Mouse (Mus musculus) right cerebral cortex, adult 18-20 months (tissue): ENCODE measurements around the gene 1700042G07Rik.
A peak's percentile ranks its signal among the peaks of the same experiment; 100 is the strongest.

Source experiments
- DNase-seq: peaks from one replicate; pipeline ENCODE4 v3.0.0; 2022; ENCODE audit warnings: mixed read lengths

The 1700042G07Rik gene

GRCm38 (mm10) chr4:116173072-116173471, at the start of gene 1700042G07Rik, which contains the start of gene Gm49337:
Gene 1700042G07Rik, plus strand, starts transcription at chr4:116173372.
Gene Gm49337, plus strand, starts transcription at chr4:116173384.
- DNase-seq, result no peak

- DNase-seq, result peak; percentile 79
Observed at GRCm38 (mm10) chr4:116123602-116124519, 49.3 kb upstream of the 1700042G07Rik start, which contains the start of the genes Rad54l and Pomgnt1. Gene Rad54l, minus strand, starts transcription at chr4:116123690. Gene Pomgnt1, plus strand, starts transcription at chr4:116123840.

- DNase-seq, result no peak
Observed at GRCm38 (mm10) chr4:116125803-116126386, 47.3 kb upstream of the 1700042G07Rik start.

- DNase-seq, result no peak
Observed at GRCm38 (mm10) chr4:116127956-116128355, 45.2 kb upstream of the 1700042G07Rik start.

DNA sequence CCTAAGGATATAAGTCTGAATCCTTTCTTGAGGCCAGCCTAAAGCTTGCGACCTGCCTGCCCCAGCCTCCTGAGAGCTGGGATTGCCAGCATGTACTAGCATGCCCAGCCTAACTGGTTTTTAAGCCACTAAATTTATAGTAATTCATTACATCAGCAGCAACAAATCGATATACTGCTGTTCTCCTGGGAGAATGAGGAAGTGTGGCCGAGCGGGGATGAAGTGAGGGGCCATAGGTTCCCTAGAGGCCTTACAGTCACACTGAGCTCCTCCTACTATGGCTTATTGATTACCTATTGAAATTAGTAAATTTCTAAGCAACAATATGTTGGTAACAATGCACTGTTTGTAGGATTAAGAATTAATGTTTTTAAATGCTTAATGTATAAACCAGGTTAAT, 40.0 kb upstream of the 1700042G07Rik start:
- no peak for DNase-seq

GRCm38 (mm10) chr4:116134990-116135389, 38.2 kb upstream of the 1700042G07Rik start:
- DNase-seq, result no peak

- DNase-seq, result no peak
Observed at GRCm38 (mm10) chr4:116137421-116137996, 35.7 kb upstream of the 1700042G07Rik start.

GRCm38 (mm10) chr4:116140801-116141574, 32.2 kb upstream of the 1700042G07Rik start:
- DNase-seq, result peak; percentile 44

- DNase-seq, result no peak
Observed at GRCm38 (mm10) chr4:116141736-116142135, 31.4 kb upstream of the 1700042G07Rik start.

DNA sequence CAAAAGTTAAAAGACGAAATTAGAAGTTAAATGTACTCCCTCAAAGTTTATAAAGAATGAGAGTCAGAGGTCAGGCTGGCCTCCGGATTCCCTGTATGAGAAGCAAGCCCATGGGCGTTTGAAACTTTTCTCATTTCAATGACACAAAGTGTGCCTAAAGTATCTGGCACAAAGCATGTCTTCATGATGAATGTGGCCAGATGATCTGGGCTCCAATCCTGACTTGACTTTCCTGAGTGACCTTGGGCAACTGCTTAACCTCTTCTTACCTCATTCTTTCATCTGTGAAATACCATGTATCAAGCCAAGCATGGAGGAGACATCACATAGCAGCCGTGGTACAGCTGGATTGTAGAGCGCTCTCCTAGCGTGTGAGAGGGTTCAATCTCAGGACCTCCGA, 30.9 kb upstream of the 1700042G07Rik start:
- DNase-seq, result no peak

DNA sequence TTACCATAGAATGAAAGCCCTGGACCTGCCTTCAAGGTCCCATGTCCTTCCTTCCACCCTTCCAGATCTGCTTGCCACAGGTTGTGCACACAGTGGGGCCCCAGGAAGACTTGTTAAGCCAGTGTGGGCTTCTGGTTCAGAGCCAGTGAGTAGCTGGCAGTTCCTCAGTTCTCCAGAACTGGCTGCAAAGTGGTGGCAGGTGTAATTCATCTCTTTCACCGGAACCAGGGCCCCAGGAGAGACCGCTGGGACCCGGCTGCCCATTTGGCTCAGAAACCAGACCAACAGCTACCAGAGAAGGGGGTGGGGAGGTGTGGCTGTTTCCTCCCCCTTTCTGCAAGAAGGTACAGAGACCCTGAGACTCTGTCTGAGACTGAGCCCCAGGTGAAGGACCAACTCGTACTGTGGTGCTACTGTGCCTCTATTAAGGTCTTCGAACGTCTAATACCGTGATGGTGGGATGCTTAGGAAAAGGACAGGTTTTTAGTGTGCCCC, 29.8 kb upstream of the 1700042G07Rik start:
- no peak for DNase-seq

GRCm38 (mm10) chr4:116143891-116144717, 29.1 kb upstream of the 1700042G07Rik start:
- DNase-seq, result peak; percentile 73

GRCm38 (mm10) chr4:116149812-116150155, 23.4 kb upstream of the 1700042G07Rik start:
- no peak for DNase-seq

GRCm38 (mm10) chr4:116150156-116150861, 22.9 kb upstream of the 1700042G07Rik start:
- peak; percentile 63 for DNase-seq

GRCm38 (mm10) chr4:116150862-116151221, 22.3 kb upstream of the 1700042G07Rik start:
- DNase-seq, result no peak

- DNase-seq, result no peak
Observed at GRCm38 (mm10) chr4:116151238-116151637, 21.9 kb upstream of the 1700042G07Rik start, which contains the start of gene Lurap1. Gene Lurap1, minus strand, starts transcription at chr4:116151338.

DNA sequence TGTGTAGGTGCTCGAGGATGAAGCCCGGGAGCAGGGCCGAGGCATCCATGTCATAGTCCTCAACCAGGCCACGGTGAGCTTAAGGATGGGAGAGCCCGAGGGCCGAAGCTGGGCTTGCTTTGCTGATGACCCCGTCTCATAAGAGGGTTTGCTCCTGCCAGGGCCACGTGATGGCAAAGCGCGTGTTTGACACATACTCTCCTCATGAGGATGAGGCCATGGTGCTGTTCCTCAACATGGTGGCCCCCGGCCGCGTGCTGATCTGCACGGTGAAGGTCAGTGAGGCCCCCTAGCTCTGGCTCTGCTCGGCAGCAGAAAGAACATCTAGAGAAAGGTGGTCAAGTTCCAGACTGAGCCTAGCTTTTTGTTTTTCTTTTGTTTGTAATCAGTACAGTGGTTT, 20.5 kb upstream of the 1700042G07Rik start:
- DNase-seq, result no peak

DNA sequence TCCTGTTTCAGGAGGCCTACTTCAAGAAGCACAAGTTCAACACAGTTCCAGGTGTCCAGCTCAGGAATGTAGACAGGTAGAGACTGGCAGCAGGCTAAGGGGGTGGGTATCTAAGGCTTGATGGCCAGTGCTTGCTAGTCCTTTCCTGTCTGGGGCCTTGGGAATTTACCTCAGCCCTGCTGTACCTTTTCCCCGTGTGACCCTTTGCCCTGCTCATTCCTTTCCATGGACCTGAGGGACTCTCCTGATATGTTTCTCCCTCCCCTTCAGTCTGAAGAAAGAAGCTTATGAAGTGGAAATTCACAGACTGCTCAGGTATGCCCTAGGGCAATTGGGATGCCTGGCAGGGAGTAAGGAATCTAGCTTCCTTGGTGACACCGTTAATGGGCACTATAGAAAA, 15.3 kb upstream of the 1700042G07Rik start:
- DNase-seq, result no peak

- DNase-seq, result peak; percentile 52
Observed at GRCm38 (mm10) chr4:116159912-116160311, 13.3 kb upstream of the 1700042G07Rik start.

DNA sequence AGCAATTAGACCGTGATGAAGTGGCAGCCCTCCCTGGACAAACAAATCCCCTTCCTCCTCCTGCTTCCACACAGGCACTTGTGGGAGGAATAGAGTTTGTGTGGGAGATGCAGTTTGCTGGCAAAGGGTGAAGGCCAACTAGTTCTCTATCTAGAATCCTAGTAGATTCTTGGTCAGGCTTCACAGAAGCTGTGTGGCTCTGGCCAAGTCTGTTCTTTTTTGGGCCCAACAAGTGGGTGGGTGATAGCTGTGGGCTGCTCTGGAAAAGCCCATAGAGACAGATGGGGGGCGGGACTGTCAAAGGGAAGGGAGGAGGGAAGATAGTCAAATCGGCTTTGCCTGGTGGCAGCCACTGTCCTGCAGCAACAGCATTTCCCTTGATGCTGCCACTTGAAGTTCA, 12.4 kb upstream of the 1700042G07Rik start:
- peak; percentile 90 for DNase-seq

- DNase-seq, result no peak
Observed at GRCm38 (mm10) chr4:116162142-116162541, 11.0 kb upstream of the 1700042G07Rik start.
